Mouse (Mus musculus) kidney, postnatal 4 days (tissue): ENCODE data around the gene Lrrc55.
A peak's percentile ranks its signal among the peaks of the same experiment; 100 is the strongest.

Experiments used
- DNase-seq, 2 experiments: peaks; one replicate each; pipeline ENCODE4 v3.0.0; 2021; ENCODE audit warnings: mixed read lengths in 2 of 2

The Lrrc55 gene

GRCm38 (mm10) chr2:85168327-85168726, 28.7 kb downstream of the Lrrc55 start:
- DNase-seq = no peak

- peak in 1 of 2 experiments; percentile 16 for DNase-seq
These were observed 29.4 kb downstream of the Lrrc55 start for GRCm38 (mm10) chr2:85167624-85168023.

GRCm38 (mm10) chr2:85163311-85164047, 33.5 kb downstream of the Lrrc55 start:
- DNase-seq = peak; percentile 33 to 64

GRCm38 (mm10) chr2:85161638-85162093, 35.3 kb downstream of the Lrrc55 start:
- DNase-seq = no peak

GRCm38 (mm10) chr2:85160901-85161637, 35.9 kb downstream of the Lrrc55 start:
- DNase-seq = no peak

GRCm38 (mm10) chr2:85157382-85157781, 39.6 kb downstream of the Lrrc55 start:
- no peak for DNase-seq

GRCm38 (mm10) chr2:85156136-85156535, 40.9 kb downstream of the Lrrc55 start:
- DNase-seq = no peak

- DNase-seq = peak; percentile 45 to 57
These were observed 41.7 kb downstream of the Lrrc55 start for GRCm38 (mm10) chr2:85155334-85155733.

- no peak for DNase-seq
These were observed 45.8 kb downstream of the Lrrc55 start for GRCm38 (mm10) chr2:85151233-85151632.

- DNase-seq = no peak
These were observed 46.6 kb downstream of the Lrrc55 start for GRCm38 (mm10) chr2:85150373-85150772.

- no peak for DNase-seq
These were observed 49.5 kb downstream of the Lrrc55 start for GRCm38 (mm10) chr2:85147481-85147880.

GRCm38 (mm10) chr2:85145346-85145745, 51.7 kb downstream of the Lrrc55 start:
- no peak for DNase-seq

GRCm38 (mm10) chr2:85144908-85145307, 52.1 kb downstream of the Lrrc55 start:
- DNase-seq = no peak

GRCm38 (mm10) chr2:85140833-85141232, 56.2 kb downstream of the Lrrc55 start:
- DNase-seq = no peak

- DNase-seq = no peak
These were observed 57.2 kb downstream of the Lrrc55 start for GRCm38 (mm10) chr2:85139846-85140245.

GRCm38 (mm10) chr2:85139393-85139792, 57.6 kb downstream of the Lrrc55 start:
- no peak for DNase-seq

GRCm38 (mm10) chr2:85138143-85138542, 58.9 kb downstream of the Lrrc55 start:
- no peak for DNase-seq

- no peak for DNase-seq
These were observed 59.3 kb downstream of the Lrrc55 start for GRCm38 (mm10) chr2:85137601-85138140.

GRCm38 (mm10) chr2:85136831-85137520, 60.0 kb downstream of the Lrrc55 start:
- no peak for DNase-seq

- DNase-seq = peak; percentile 51 to 62
These were observed 60.9 kb downstream of the Lrrc55 start, which contains the start of gene Aplnr for GRCm38 (mm10) chr2:85136089-85136488. Aplnr (plus strand) TSS chr2:85136225.

- DNase-seq = no peak
These were observed 61.9 kb downstream of the Lrrc55 start for GRCm38 (mm10) chr2:85135099-85135498.

GRCm38 (mm10) chr2:85132204-85132603, 64.8 kb downstream of the Lrrc55 start:
- no peak for DNase-seq

- peak; percentile 18 to 38 for DNase-seq
These were observed 65.3 kb downstream of the Lrrc55 start for GRCm38 (mm10) chr2:85131724-85132123.
